Mouse (Mus musculus): Measurements from ENCODE around the gene Ndufb5.
"Not testable (repeated sequence)": the region's sequence is repeated elsewhere in the genome, so short reads cannot be mapped to it uniquely, and the experiment has no call there.

Ndufb5 gene

GRCm38 (mm10) chr3:32736244-32737171, at the start of gene Ndufb5:
Gene Ndufb5 (plus strand): TSS chr3:32736990.
- DNase-seq (ENCODE audit: low spot score): peak; percentile 99

GRCm38 (mm10) chr3:32687156-32687555, 49.6 kb upstream of the Ndufb5 start:
- no peak for DNase-seq (ENCODE audit: low spot score)

GRCm38 (mm10) chr3:32689567-32689999, 47.2 kb upstream of the Ndufb5 start:
- DNase-seq (ENCODE audit: low spot score): no peak

GRCm38 (mm10) chr3:32690008-32690407, 46.8 kb upstream of the Ndufb5 start:
- no peak for DNase-seq (ENCODE audit: low spot score)

GRCm38 (mm10) chr3:32690901-32691300, 45.9 kb upstream of the Ndufb5 start:
- no peak for DNase-seq (ENCODE audit: low spot score)

GRCm38 (mm10) chr3:32691841-32692240, 44.9 kb upstream of the Ndufb5 start:
- DNase-seq (ENCODE audit: low spot score): no peak

- no peak for DNase-seq (ENCODE audit: low spot score)
These were observed 42.6 kb upstream of the Ndufb5 start for GRCm38 (mm10) chr3:32694211-32694610.

- DNase-seq (ENCODE audit: low spot score): no peak
These were observed 41.8 kb upstream of the Ndufb5 start for GRCm38 (mm10) chr3:32694737-32695582.

GRCm38 (mm10) chr3:32695583-32695980, 41.2 kb upstream of the Ndufb5 start:
- DNase-seq (ENCODE audit: low spot score): no peak

GRCm38 (mm10) chr3:32698228-32698863, 38.4 kb upstream of the Ndufb5 start:
- DNase-seq (ENCODE audit: low spot score): peak; percentile 99

GRCm38 (mm10) chr3:32704021-32704420, 32.8 kb upstream of the Ndufb5 start:
- DNase-seq (ENCODE audit: low spot score): not testable (repeated sequence)

- DNase-seq (ENCODE audit: low spot score): not testable (repeated sequence)
These were observed 32.2 kb upstream of the Ndufb5 start for GRCm38 (mm10) chr3:32704632-32705031.

- DNase-seq (ENCODE audit: low spot score): not testable (repeated sequence)
These were observed 31.0 kb upstream of the Ndufb5 start, which contains the start of gene Actl6a for GRCm38 (mm10) chr3:32705647-32706348. Gene Actl6a (plus strand): TSS chr3:32706298.

GRCm38 (mm10) chr3:32708052-32708367, 28.8 kb upstream of the Ndufb5 start:
- DNase-seq (ENCODE audit: low spot score): no peak

- DNase-seq (ENCODE audit: low spot score): peak; percentile 96
These were observed 28.2 kb upstream of the Ndufb5 start for GRCm38 (mm10) chr3:32708368-32709231.

- no peak for DNase-seq (ENCODE audit: low spot score)
These were observed 27.4 kb upstream of the Ndufb5 start for GRCm38 (mm10) chr3:32709388-32709787.

GRCm38 (mm10) chr3:32713711-32714110, 23.1 kb upstream of the Ndufb5 start:
- DNase-seq (ENCODE audit: low spot score): no peak

GRCm38 (mm10) chr3:32717403-32717802, 19.4 kb upstream of the Ndufb5 start:
- DNase-seq (ENCODE audit: low spot score): not testable (repeated sequence)

- no peak for DNase-seq (ENCODE audit: low spot score)
These were observed 18.5 kb upstream of the Ndufb5 start for GRCm38 (mm10) chr3:32718271-32718670.

GRCm38 (mm10) chr3:32724191-32724590, 12.6 kb upstream of the Ndufb5 start:
- DNase-seq (ENCODE audit: low spot score): no peak

GRCm38 (mm10) chr3:32725951-32726350, 10.8 kb upstream of the Ndufb5 start:
- no peak for DNase-seq (ENCODE audit: low spot score)
